Mouse (Mus musculus) liver, embryonic 15.5 days (tissue): ENCODE results near the gene Vwa3b. TPM values are rescaled to one million over a fixed set of nuclear protein-coding genes. Genes with fewer than 3 reads are reported as not detected.

Experiments used
- ATAC-seq: fragments of 200-750 bp; cut with Nextera tagmentation; 2 replicates; pipeline ENCODE4 v1.8.0; 2017; ENCODE audit warnings: moderate number of reproducible peaks, mild to moderate bottlenecking, moderate library complexity; ENCODE audit not compliant: insufficient read depth
- H3K27ac ChIP-seq: fragments of 300-500 bp; sonication (generic); replicated peaks from 2 replicates; pipeline ENCODE4 v1.5.1; 2015; ENCODE audit warnings: mild to moderate bottlenecking, inconsistent platforms
- H3K27me3 ChIP-seq: fragments of 300-500 bp; sonication (generic); 2 replicates; pipeline ENCODE4 v1.6.1; 2015; ENCODE audit warnings: mild to moderate bottlenecking, inconsistent platforms
- H3K36me3 ChIP-seq: fragments of 300-500 bp; sonication (generic); replicated peaks from 2 replicates; pipeline ENCODE4 v1.6.1; 2015; ENCODE audit warnings: moderate library complexity, mild to moderate bottlenecking, inconsistent platforms
- H3K4me1 ChIP-seq: fragments of 300-500 bp; sonication (generic); replicated peaks from 2 replicates; pipeline ENCODE4 v1.6.1; 2015; ENCODE audit warnings: inconsistent platforms
- H3K4me2 ChIP-seq: fragments of 300-500 bp; sonication (generic); 2 replicates; pipeline ENCODE4 v1.6.1; 2015; ENCODE audit warnings: moderate library complexity, mild to moderate bottlenecking, inconsistent platforms
- H3K4me3 ChIP-seq: fragments of 300-500 bp; sonication (generic); replicated peaks from 2 replicates; pipeline ENCODE4 v1.5.1; 2015; ENCODE audit warnings: mild to moderate bottlenecking, inconsistent platforms
- H3K9ac ChIP-seq: fragments of 300-500 bp; sonication (generic); 2 replicates; pipeline ENCODE4 v1.6.1; 2015; ENCODE audit warnings: moderate library complexity, mild to moderate bottlenecking, inconsistent platforms
- H3K9me3 ChIP-seq: fragments of 300-500 bp; sonication (generic); replicated peaks from 2 replicates; pipeline ENCODE4 v1.6.1; 2016; ENCODE audit warnings: inconsistent platforms
- WGBS: fragments of 180-500 bp; shearing (Covaris S2); methylation state at CpG from one replicate; pipeline ENCODE4 v1.1.7; 2015; ENCODE audit warnings: mixed read lengths; ENCODE audit not compliant: insufficient replicate concordance; 5-methylcytosine and 5-hydroxymethylcytosine counted together
- polyA plus RNA-seq: library from polyadenylated mRNA; unstranded; fragments of >200 nt; fragmentation: Nextera tagmentation; extraction: Ambion mirVana; gene quantifications from 2 replicates; pipeline ENCODE4 v1.2.1, GENCODE M21; 2015

Vwa3b gene
- polyA plus RNA-seq, 1 experiment from 2014 or later = not detected

GRCm38 (mm10) chr1:37035879-37036278 lies 9.5 kb downstream of the Vwa3b start:
- Histone ChIP-seq H3K9me3 (no peaks in the 10 kb centered on the region), H3K4me3 (no peak overlapping the region), H3K4me2 (no peak overlapping the region), H3K9ac (no peak overlapping the region), H3K27me3 (peaks cover 13% of the 10 kb centered on the region), H3K36me3 (no peaks in the 10 kb centered on the region), H3K27ac (no peak overlapping the region), H3K4me1 (no peaks in the 10 kb centered on the region)
- no peak for ATAC-seq
- 67% methylated on average over 8 of the region's 8 CpGs for WGBS

- Histone ChIP-seq H3K27me3 (no peaks in the 10 kb centered on the region), H3K4me2 (no peak overlapping the region), H3K4me3 (no peak overlapping the region), H3K27ac (no peak overlapping the region), H3K9ac (no peak overlapping the region), H3K36me3 (no peaks in the 10 kb centered on the region), H3K4me1 (no peaks in the 10 kb centered on the region), H3K9me3 (no peaks in the 10 kb centered on the region)
- 72% methylated on average over 7 of the region's 7 CpGs for WGBS
- ATAC-seq = peak; percentile 89
Observed at GRCm38 (mm10) chr1:37041126-37041525, 14.7 kb downstream of the Vwa3b start.

GRCm38 (mm10) chr1:37041856-37042255 lies 15.5 kb downstream of the Vwa3b start:
- no peaks in the 10 kb centered on the region for H3K36me3 ChIP-seq
- 62% methylated on average over 5 of the region's 5 CpGs for WGBS
- H3K9ac ChIP-seq = no peak overlapping the region
- H3K27me3 ChIP-seq = no peaks in the 10 kb centered on the region
- H3K4me2 ChIP-seq = no peak overlapping the region
- no peaks in the 10 kb centered on the region for H3K9me3 ChIP-seq
- ATAC-seq = no peak
- no peaks in the 10 kb centered on the region for H3K4me1 ChIP-seq
- H3K4me3 ChIP-seq = no peak overlapping the region
- H3K27ac ChIP-seq = no peak overlapping the region

- H3K27me3 ChIP-seq = no peaks in the 10 kb centered on the region
- no peak overlapping the region for H3K4me3 ChIP-seq
- H3K4me1 ChIP-seq = no peaks in the 10 kb centered on the region
- H3K27ac ChIP-seq = no peak overlapping the region
- H3K4me2 ChIP-seq = no peak overlapping the region
- no peak overlapping the region for H3K9ac ChIP-seq
- H3K9me3 ChIP-seq = no peaks in the 10 kb centered on the region
- WGBS = 71% methylated on average over 8 of the region's 8 CpGs
- no peaks in the 10 kb centered on the region for H3K36me3 ChIP-seq
- no peak for ATAC-seq
Observed at GRCm38 (mm10) chr1:37042769-37043168, 16.4 kb downstream of the Vwa3b start.

- ATAC-seq = no peak
- Histone ChIP-seq H3K36me3 (no peaks in the 10 kb centered on the region), H3K27ac (no peak overlapping the region), H3K4me2 (no peak overlapping the region), H3K9ac (no peak overlapping the region), H3K4me3 (no peak overlapping the region), H3K27me3 (no peaks in the 10 kb centered on the region), H3K9me3 (no peaks in the 10 kb centered on the region), H3K4me1 (no peaks in the 10 kb centered on the region)
- WGBS = 64% methylated on average over 3 of the region's 3 CpGs
Observed at GRCm38 (mm10) chr1:37043196-37043595, 16.8 kb downstream of the Vwa3b start.

GRCm38 (mm10) chr1:37045472-37045871 lies 19.1 kb downstream of the Vwa3b start:
- Histone ChIP-seq H3K4me1 (no peaks in the 10 kb centered on the region), H3K27ac (no peak overlapping the region), H3K4me2 (no peak overlapping the region), H3K27me3 (no peaks in the 10 kb centered on the region), H3K36me3 (no peaks in the 10 kb centered on the region), H3K9ac (no peak overlapping the region), H3K9me3 (no peaks in the 10 kb centered on the region), H3K4me3 (no peak overlapping the region)
- no peak for ATAC-seq
- 55% methylated on average over 5 of the region's 5 CpGs for WGBS

GRCm38 (mm10) chr1:37049159-37049558 lies 22.8 kb downstream of the Vwa3b start:
- H3K36me3 ChIP-seq = no peaks in the 10 kb centered on the region
- no peak overlapping the region for H3K9ac ChIP-seq
- ATAC-seq = no peak
- H3K27me3 ChIP-seq = no peaks in the 10 kb centered on the region
- no peak overlapping the region for H3K27ac ChIP-seq
- H3K4me1 ChIP-seq = no peaks in the 10 kb centered on the region
- H3K9me3 ChIP-seq = no peaks in the 10 kb centered on the region
- H3K4me3 ChIP-seq = no peak overlapping the region
- WGBS = 49% methylated on average over 4 of the region's 4 CpGs
- H3K4me2 ChIP-seq = no peak overlapping the region

- no peak for ATAC-seq
- 61% methylated on average over 4 of the region's 4 CpGs for WGBS
- no peak overlapping the region for H3K4me2 ChIP-seq
- no peaks in the 10 kb centered on the region for H3K36me3 ChIP-seq
- H3K9me3 ChIP-seq = no peaks in the 10 kb centered on the region
- no peak overlapping the region for H3K9ac ChIP-seq
- no peak overlapping the region for H3K27ac ChIP-seq
- no peaks in the 10 kb centered on the region for H3K4me1 ChIP-seq
- H3K27me3 ChIP-seq = no peaks in the 10 kb centered on the region
- H3K4me3 ChIP-seq = no peak overlapping the region
Observed at GRCm38 (mm10) chr1:37053691-37054090, 27.3 kb downstream of the Vwa3b start.

- no peaks in the 10 kb centered on the region for H3K9me3 ChIP-seq
- H3K27me3 ChIP-seq = no peaks in the 10 kb centered on the region
- H3K4me3 ChIP-seq = no peak overlapping the region
- no peaks in the 10 kb centered on the region for H3K36me3 ChIP-seq
- WGBS = 53% methylated on average over 6 of the region's 6 CpGs
- H3K27ac ChIP-seq = no peak overlapping the region
- H3K4me2 ChIP-seq = no peak overlapping the region
- H3K4me1 ChIP-seq = no peaks in the 10 kb centered on the region
- no peak overlapping the region for H3K9ac ChIP-seq
- no peak for ATAC-seq
Observed at GRCm38 (mm10) chr1:37056831-37057561, 30.6 kb downstream of the Vwa3b start.

- no peaks in the 10 kb centered on the region for H3K36me3 ChIP-seq
- no peaks in the 10 kb centered on the region for H3K27me3 ChIP-seq
- H3K4me1 ChIP-seq = no peaks in the 10 kb centered on the region
- no peak overlapping the region for H3K9ac ChIP-seq
- ATAC-seq = no peak
- H3K4me2 ChIP-seq = no peak overlapping the region
- WGBS = 69% methylated on average over 5 of the region's 5 CpGs
- H3K27ac ChIP-seq = no peak overlapping the region
- no peak overlapping the region for H3K4me3 ChIP-seq
- no peaks in the 10 kb centered on the region for H3K9me3 ChIP-seq
Observed at GRCm38 (mm10) chr1:37060856-37061255, 34.5 kb downstream of the Vwa3b start.

GRCm38 (mm10) chr1:37063053-37063452 lies 36.7 kb downstream of the Vwa3b start:
- H3K4me3 ChIP-seq = no peak overlapping the region
- no peaks in the 10 kb centered on the region for H3K4me1 ChIP-seq
- ATAC-seq = no peak
- H3K27me3 ChIP-seq = no peaks in the 10 kb centered on the region
- WGBS = 50% methylated on average over 5 of the region's 5 CpGs
- no peaks in the 10 kb centered on the region for H3K36me3 ChIP-seq
- no peak overlapping the region for H3K4me2 ChIP-seq
- no peak overlapping the region for H3K27ac ChIP-seq
- H3K9me3 ChIP-seq = no peaks in the 10 kb centered on the region
- H3K9ac ChIP-seq = no peak overlapping the region

- Histone ChIP-seq H3K27me3 (no peaks in the 10 kb centered on the region), H3K9ac (no peak overlapping the region), H3K9me3 (no peaks in the 10 kb centered on the region), H3K4me3 (no peak overlapping the region), H3K4me2 (no peak overlapping the region), H3K27ac (no peak overlapping the region), H3K4me1 (no peaks in the 10 kb centered on the region), H3K36me3 (no peaks in the 10 kb centered on the region)
- 52% methylated on average over 4 of the region's 4 CpGs for WGBS
- ATAC-seq = no peak
Observed at GRCm38 (mm10) chr1:37063841-37064240, 37.4 kb downstream of the Vwa3b start.
